Mouse (Mus musculus) fibroblast of lung, adult 2 months (primary cell): ENCODE data around the gene Olfr1402.

Experiments
- DNase-seq: peaks from one replicate; pipeline ENCODE4 v3.0.0-alpha.2; 2011; ENCODE audit warnings: low read depth

Olfr1402 gene

DNA sequence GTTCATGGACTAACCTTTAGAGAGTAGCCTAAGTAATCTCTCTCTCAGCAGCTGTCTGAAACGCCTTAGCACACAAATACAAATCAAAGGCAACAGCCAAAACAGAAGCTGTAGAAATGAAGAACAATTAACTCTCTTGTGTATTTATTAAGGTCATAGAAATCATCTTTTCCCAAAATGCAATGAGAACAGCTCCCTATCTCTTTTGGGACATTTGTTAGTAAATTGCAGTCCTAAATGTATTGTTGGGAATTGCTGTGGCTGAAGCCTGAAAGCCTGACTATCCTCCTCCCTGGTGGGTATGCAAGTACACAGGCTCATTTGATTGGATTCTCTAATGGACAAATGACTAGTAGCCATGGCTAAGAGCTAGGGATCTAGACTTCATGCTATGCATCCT lies at the start of gene Olfr1402:
Olfr1402 (minus strand) TSS at position 101 of the 400 bp plus-strand sequence.
- no peak for DNase-seq

DNA sequence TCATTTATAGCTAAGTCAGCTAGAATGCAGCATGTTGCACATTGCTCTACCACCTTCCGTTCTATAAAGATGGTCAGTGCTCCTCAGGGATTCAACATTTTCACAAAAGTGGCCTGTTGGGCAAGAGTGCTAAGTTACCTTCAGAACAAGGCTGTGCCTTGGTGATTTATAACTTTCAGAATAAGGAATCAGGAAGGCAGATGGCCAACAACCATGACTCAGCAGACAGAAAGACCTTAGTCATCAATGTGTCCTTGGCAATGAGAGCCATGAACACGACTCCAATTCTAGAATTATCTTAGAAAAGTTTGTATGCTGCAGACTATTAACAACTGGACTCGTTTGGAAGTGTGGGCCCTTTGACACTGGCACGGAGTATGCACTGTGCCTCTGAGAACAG lies 33.5 kb upstream of the Olfr1402 start:
- peak; percentile 30 for DNase-seq

DNA sequence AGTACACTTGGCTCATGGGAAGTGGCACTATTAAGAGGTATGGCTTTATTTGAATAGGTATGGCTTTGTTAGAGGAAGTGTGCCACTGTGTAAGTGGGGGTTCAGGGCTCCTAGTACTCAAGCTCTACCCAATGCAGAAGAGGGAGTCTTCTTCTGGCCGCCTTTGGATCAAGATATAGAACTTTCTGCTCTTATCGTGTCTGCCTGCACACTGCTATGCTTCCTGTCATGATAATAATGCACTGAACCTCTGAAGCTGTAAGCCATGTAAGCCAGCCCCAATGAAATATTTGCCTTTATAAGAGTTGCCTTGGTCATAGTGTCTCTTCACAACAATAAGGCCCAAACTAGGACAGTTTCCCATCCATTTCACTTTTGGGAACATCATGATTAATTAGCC lies 16.8 kb upstream of the Olfr1402 start:
- DNase-seq, result no peak

DNA sequence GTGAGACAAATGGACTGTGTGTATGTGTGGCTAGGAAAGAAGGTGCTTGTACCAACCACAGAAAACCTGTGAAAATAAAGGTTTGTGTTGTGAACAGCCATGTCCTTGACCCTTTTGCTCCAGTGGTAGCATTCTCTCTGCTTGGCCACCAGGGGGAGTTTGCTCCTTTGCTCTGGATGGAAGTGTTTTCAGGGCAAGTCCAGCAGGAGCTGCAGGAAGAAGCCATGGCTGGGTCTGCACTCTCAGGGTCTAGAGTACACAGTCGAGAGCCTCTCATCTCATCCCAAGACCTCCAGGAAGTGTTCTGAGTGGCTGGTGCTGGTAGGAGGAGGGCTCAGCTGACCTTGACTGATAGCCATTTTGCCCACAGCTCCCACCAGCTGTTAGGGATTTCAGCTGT lies 27.5 kb downstream of the Olfr1402 start:
- DNase-seq, result no peak

DNA sequence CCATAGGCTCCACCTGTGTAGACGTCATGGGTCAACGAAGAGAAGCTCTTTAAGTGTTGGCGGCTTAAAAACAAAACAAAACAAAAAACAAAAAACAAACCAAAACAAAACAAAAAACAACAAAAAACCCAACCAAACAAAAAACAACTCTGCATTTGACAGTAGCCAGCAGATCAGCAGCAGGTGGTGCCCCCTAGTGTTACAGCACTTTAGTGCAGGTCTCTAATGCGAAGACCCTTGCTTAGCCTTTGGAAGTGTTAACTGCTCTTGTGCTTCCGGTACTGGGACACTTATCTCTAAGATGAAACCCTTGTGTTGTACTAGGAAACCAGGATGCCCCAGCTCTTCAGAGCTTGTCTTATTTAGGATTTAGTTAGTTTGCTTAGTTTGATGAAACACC lies 28.7 kb downstream of the Olfr1402 start:
- no peak for DNase-seq

DNA sequence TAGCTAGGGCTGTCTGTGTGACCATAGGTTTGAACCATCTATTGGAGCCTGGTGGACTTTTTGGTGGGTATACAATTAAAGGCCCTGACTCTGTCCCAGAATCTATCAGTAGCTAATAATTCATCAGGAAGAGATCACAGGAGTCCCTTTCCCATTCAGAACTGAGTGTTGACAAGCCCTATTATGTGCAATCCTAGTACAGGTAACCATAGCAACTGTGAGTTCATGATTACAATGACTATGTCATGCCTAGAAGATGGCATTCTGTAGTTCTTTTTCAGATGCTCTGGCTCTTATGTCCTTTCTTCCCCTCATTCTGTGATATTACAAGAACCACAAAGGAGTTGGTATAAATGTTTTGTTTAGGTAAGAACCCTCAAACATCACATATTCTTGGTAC lies 51.4 kb downstream of the Olfr1402 start:
- DNase-seq, result no peak

DNA sequence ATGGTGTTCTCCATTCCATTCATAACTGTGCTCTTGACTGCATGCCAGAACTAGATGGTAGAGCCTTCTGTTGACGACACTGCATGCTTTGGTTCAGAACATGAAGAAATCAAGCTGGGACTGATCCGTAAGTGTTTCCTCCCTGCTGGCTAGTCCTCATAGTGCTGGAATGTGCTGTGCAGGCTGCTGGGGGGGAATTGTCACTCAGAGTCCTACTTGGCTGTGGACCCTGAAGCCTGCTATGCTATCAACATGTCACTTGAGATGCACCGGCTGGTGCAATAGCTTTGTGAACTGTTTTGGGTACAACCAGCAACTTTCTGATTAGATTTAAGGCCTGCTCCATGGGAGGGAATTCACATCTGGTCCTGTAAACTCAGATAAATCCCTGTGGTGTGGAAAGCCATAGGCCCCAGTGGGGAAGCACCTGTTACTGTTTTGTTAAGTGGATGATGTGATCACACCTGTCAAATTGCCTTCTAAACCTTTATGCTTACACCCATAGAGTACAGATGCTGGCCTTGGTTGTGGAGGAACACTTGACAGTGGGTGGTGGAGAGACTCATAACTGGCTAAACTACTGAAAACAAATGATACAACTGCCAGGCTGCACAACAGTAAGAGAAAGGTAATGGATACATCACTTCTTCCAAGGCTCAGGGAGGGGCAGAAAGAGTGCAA lies 58.3 kb downstream of the Olfr1402 start:
- DNase-seq, result peak; percentile 19

DNA sequence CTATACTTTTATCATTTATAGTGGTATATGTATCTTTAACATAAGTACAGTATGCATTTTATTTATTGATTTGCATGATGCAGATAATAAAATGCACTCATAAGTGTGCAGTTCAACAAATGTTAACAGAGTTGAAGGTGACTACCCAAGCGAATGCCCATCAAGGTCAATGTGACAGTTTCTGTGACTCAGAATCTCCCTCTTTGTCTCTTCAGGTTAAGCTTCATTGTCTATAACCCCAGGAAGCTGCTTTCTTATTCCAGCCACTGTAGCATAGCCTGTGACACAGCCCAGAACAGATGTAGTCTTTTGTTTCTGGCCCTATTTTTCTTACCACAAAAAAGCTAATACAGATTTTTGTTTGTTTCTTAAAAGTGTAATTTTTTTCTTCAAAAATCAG lies 63.4 kb downstream of the Olfr1402 start:
- DNase-seq, result no peak
